Mouse (Mus musculus) B cell, adult 2 months (primary cell): ENCODE data around the gene Anapc2.
"Not testable (repeated sequence)": the region's sequence is repeated elsewhere in the genome, so short reads cannot be mapped to it uniquely, and the experiment has no call there.

Experiments
- DNase-seq, 2 experiments: peaks; one replicate each; pipeline ENCODE4 v3.0.0; 2022

Anapc2 gene

GRCm38 (mm10) chr2:25241438-25241775 is 30.9 kb upstream of the Anapc2 start:
- no peak for DNase-seq

- DNase-seq: peak; percentile 28 to 34
Measured at GRCm38 (mm10) chr2:25242101-25242506, 30.2 kb upstream of the Anapc2 start, which contains the start of the genes Rnf208 and Cysrt1. Gene Rnf208 (plus strand): TSS chr2:25242255. Gene Cysrt1 (minus strand): TSS chr2:25242452.

DNA sequence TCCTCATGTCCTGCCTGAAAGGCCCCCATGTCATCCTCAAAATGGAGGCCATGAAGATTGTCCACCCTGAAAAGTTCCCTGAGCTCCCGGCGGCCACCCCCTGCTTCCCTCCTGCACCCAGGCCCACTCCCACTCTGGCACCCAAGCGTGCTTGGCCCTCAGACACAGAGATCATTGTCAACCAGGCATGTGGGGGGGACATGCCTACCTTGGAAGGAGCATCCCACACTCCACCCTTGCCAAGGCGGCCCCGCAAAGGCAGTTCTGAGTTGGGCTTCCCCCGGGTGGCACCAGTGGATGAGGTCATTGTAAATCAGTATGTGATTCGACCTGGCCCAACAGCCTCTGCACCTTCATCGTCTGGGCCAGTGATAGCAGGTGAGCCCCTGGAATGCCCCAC is 28.9 kb upstream of the Anapc2 start:
- DNase-seq: no peak

DNA sequence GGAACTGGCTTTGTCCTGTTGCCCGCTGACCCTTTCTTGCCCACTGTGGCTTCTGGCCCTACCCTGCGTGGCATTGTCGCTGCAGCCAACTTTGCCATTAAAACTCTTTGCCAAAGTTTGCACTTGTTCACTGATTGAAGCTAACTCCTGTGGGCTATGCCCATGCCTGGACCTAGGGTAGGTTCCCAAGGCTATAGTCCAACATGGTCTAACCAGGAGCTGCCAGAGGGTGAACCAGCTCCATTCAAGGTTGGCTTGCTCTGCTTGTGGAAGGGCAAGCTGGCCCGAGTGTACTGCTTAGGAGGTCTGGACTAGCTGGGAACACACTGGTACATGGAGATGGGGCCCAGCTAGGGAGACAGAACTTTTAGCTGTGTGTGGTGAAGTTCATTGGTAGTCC is 28.1 kb upstream of the Anapc2 start:
- DNase-seq: no peak

DNA sequence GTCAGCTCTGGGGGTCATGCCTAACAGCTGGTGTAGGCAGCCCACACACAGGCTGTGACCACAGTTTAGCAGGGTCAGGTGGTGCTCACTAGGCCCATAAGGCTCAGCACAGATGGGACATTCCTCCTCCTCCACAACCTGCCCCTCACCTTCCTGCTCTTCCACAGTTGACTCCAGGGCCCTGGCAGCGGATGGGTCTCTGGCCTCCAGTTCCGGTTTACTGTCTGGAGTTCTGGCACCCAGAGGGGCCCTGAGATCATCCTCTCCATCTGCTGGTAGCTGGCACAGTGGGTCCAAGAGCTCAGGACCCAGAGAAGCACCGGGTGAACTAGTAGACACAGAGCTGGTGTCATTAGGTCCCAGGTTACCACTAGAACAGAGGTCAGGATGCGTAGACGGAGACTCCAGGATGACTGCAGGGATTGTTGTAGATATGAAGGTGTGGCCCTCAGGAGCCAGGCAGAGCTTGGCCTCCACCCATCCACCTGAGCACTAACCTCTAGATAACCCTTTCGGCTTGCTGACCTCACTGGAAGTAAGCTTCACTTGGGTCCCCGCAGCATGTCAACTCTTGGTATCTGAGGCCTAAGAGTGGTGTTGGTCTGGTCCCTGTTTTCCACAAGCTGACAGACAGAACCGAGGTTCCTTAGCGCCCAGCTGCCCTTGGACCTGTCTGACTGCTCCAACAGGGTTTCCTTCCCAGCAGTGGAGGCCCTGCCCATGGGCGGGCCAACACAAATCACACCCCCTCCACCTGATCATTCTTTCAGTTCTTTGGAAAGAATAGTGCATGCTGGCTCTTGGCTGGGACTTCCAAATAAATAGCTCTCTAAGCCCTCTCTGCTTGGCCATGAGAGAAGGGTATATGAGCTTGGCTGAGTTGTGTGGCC is 25.9 kb upstream of the Anapc2 start, which contains the start of gene AL732309.1:
Gene AL732309.1 (minus strand): TSS at position 681 of the 890 bp plus-strand sequence.
- DNase-seq: no peak

- peak; percentile 45 to 47 for DNase-seq
Measured at GRCm38 (mm10) chr2:25252331-25252730, 19.9 kb upstream of the Anapc2 start.

DNA sequence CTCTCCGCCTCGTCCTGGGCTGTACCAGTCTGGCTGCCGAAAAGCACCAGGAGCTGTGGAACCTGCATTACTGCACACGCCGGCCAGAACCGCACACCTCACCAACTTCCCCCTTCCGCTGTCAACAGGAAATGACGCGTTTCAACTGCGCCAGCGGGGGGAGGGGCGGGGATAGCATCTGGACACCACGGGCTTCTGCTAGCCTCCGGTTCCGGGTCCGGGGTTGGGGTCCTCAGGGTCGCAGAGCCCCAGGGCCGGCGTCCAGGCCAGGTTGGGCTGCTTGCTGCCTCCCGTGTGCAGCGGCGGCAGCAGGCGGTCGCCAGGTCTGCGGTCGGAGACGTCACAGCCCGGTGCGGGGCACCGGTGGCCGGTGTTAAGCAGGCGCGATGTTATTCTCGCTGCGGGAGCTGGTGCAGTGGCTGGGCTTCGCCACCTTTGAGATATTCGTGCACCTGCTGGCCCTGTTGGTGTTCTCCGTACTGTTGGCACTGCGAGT is 16.9 kb upstream of the Anapc2 start, which contains the start of gene Tmem203:
Gene Tmem203 (plus strand): TSS at position 156 of the 496 bp plus-strand sequence.
- DNase-seq: peak; percentile 93 to 94

DNA sequence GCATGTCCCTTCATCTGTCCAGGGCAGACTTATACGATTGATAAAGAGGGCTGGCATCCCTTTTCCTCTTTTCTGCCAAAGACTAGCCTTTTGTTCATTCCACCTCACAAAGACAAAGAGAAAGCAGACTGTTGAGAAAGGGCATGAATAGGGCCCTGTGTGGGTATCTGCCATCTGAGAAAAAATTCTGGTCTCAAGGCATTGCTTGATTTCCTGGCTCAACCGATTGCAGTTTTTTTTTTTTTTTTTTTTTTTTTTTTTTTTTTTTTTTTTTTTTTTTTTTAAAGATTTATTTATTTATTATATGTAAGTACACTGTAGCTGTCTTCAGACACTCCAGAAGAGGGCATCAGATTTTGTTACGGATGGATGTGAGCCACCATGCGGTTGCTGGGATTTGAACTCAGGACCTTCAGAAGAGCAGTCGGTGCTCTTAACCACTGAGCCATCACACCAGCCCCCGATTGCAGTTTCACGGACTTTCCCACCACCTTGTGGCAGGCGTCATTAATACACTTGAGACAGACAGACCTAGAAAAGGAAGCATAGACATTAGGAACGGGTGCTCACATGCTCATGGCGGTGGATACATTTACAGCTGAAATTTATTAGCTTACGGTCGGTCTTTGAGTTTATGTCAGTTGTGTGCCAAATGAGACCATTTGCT is 15.7 kb upstream of the Anapc2 start:
- DNase-seq: peak; percentile 80 to 83

GRCm38 (mm10) chr2:25257250-25257649 is 15.0 kb upstream of the Anapc2 start:
- DNase-seq: not testable (repeated sequence)

DNA sequence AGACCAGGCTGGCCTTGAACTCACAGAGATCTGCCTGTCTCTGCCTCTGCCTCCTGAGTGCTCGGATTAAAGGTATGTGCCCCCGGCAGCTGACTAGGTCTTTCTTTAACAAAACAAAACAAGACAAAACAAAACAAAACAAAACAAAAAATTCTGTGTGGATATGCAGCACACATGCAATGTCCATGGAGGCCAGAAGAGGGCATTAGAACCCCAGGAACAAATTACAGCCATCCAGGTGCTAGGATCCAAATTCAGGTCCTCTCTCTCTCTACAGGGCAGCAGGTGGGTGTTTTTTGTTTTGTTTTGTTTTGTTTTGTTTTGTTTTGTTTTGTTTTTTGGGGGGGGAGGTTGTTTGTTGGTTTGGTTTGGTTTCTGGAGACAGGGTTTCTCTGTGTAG is 13.4 kb upstream of the Anapc2 start:
- DNase-seq: peak; percentile 49 to 55

- no peak for DNase-seq
Measured at GRCm38 (mm10) chr2:25261870-25262269, 10.4 kb upstream of the Anapc2 start.

DNA sequence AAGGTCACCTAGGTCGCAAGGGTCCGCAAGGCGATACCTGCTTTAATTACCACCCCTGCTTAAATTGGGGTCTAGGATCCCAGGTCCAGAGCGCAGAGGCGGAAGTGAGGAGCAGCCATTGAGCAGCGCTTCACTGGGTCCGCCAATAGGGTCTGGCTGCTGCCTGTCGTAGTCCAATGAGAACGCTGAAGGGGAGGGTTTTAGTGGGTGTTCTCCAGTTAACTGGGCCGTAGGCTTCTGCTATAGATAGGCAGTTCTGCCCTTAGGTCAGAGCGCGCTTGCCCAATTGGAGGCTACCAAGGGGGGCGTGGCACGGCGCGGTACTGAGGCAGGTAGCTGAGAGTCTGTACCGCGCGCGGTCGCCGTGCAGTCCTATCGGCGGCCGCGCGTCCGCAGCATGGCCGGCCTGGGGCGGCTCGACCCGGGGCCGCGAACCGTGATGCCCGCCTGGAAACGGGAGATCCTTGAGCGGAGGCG is 9.9 kb upstream of the Anapc2 start, which contains the start of gene Tprn:
Gene Tprn (plus strand): TSS at position 328 of the 477 bp plus-strand sequence.
- peak; percentile 90 to 94 for DNase-seq

- DNase-seq: peak; percentile 58 to 61
Measured at GRCm38 (mm10) chr2:25262795-25263622, 9.3 kb upstream of the Anapc2 start.

DNA sequence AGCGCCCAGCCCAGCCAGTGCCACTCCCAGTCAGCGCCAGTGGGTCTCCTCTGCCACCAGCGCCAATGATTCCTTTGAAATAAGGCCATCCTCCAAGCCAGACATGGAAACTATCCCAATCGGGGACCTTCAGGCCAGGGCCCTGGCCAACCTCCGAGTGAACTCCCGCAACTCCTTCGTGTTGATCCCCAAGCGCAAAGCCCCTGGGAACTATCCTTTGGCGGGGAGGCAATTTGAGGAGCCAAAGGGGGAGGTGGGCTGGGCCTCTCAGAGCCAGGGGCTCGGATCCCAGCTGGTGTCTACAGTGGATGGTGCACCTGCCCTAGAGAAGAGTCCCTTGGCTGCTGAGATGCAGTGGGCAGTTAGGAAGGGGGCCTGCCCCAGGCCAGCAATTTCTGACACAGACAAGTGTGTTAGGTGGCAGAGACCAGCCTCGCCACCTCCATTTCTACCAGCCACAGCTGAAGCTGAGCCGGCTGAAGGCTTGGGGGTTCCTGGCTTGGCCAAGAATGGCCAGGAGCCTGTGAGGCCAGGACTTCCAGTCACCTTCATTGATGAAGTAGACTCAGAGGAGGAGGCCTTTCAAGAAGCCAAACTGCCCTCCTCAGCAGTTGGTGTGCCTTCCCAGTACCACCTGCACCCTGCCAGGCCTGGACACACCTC is 8.5 kb upstream of the Anapc2 start:
- no peak for DNase-seq

DNA sequence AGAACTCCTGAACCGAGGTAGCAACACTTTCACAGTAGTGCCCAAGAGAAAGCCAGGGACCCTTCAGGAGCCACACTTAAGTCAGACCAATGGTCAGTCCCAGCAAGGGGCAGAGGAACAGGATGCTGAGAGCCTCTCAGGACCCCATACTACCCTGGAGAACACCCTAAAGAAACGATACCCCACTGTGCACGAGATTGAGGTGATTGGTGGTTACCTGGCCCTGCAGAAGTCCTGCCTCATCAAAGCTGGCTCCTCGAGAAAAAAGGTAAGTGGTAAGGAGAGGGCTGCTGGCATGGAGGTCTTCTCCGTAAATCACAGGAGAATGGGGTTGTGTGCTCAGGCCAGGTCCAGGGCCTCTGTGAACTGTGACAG is 8.0 kb upstream of the Anapc2 start:
- DNase-seq: no peak

DNA sequence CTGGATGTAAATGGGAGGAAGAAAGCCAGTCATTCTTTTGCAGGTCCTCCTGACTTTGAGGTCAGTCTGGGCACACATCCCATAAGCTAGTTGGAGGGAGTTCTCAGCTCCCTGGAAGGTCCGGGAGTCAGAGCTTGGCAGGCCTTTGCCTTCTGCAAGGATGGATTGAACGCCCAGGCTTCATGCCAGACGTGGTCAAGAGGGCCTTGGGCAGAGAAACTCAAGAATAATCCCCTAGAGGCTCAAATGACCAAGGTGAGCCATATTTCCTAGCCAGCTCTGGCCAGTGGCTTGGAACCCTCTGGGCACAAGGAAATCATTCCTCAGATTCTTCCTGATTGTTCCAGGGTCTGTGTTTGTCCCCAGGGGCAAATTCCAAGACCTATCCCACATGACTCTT is 7.4 kb upstream of the Anapc2 start:
- DNase-seq: no peak

DNA sequence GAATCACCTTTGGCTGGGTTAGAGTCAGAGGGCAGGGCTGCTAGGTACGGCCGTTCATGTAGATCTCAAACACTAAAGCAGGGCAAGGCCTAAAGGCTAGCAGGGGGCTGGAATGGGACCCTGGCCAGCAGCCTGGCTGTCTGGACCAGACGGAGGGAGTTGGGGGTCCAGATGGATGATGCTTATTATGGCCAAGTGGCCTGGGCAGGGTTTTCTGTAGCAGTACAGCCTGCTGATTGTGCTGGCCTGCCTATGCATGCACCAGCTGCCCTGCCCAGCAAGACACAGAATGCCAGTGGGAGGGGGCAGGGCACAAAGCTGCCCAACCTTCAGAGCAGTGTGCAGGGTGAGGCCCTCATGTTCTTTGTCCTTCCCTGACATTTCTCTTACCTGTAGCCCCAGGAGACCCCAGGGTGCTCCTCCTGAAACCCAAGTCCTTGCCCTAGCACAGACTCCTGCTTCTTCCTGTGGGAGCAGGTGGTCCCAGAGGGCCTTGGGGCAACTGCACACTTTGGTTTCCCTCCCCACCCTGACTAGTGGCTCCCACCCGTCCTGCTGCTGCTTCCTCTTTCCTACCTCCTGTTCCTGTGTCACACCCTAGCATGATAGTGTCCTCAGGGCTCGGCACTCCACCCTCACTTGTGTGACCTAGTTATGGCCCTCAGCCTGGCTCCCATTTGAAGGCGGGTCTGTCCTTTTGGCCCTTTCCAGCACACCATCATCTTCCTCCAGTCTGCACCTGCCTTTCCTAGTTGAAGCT is 6.2 kb upstream of the Anapc2 start:
- peak in 1 of 2 experiments; percentile 11 for DNase-seq

DNA sequence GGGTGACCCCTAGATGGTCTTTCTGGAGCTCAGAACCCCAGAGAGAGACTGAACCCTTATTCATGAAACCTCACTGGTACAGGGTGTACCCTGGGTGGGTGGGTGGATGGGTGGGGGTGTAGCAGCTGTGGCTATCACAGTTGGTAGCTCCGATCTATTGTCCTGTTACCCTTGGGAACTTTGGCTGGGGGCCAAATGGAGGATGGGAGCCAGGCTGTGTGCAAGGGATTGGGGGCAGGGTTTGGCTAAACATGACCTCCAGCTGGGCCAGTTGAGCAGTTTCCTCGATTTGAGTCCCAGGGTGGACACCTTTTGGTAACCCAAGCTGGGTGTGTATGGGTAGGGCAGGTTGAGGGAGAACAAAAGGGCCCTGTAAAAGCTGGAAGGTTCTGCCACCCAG is 5.6 kb upstream of the Anapc2 start:
- DNase-seq: no peak

- DNase-seq: no peak
Measured at GRCm38 (mm10) chr2:25267241-25267640, 5.0 kb upstream of the Anapc2 start.

DNA sequence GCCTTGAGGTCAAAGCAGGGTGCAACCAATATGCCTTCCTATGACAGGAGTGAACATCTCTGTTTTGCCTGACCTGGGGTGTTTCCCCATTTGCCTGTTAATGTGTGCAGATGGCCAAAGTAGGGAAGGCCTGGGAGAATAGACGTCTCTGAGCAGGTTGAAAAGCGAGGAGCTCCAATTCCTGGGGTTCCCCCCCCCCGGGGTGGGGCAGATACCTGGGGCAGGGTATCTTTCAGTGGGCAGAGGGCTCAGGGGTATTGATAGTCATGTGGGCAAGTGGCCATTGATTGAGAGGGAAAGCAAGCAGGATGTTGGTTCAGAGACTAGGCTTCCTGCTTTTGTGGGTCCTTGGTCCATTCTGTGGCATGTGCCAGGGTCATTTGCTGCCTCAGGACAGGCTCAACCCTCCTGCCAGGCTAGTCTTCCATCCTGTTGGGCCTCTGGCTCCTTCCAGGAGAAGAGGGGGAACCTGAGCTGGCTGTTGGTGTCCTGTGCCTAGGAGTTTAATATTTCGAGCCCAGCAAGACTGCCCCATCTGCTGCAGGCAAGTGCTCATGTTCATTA is 4.5 kb upstream of the Anapc2 start:
- no peak for DNase-seq

GRCm38 (mm10) chr2:25272515-25272914 is 237 bp downstream of the Anapc2 start:
- DNase-seq: no peak
